Mouse (Mus musculus) testis, adult 2 months (tissue): ENCODE measurements at regions not wholly inside any gene's neighbourhood (a gene's known extent, or its start where the extent isn't known, plus 50 kb on each side); places are given as distances from the start of the nearest gene placed in this dataset.

Experiments
- CTCF ChIP-seq: fragments of 200-500 bp; IDR thresholded peaks from 2 replicates; pipeline ENCODE4 v1.5.1; 2012; ENCODE audit warnings: low read depth, mild to moderate bottlenecking, inconsistent platforms, low read length, moderate library complexity; ENCODE audit not compliant: control insufficient read depth, insufficient read depth, insufficient replicate concordance
- POLR2A ChIP-seq: fragments of 200-500 bp; IDR thresholded peaks from 2 replicates; pipeline ENCODE4 v1.6.1; 2012; ENCODE audit warnings: low read depth, mild to moderate bottlenecking, inconsistent platforms, low read length, moderate library complexity; ENCODE audit not compliant: control insufficient read depth

DNA sequence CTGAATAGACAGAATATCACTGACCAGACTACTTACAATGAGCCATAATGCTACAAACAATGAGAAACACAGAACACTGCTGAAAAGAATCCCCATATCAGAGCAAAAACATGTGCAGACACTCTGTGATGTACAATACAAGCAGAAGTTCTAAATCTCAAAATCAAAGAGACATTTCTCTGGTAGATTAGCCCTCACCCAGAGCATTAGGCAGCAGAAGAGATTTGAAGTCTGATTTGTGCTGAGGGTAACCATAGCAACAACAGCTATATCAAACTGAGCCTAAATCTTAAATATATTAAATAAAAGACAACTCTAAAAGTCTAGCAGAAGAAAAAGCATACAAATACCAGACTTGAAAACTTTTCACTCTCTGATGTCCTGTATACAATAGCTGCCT lies 691.5 kb downstream of the 1190002N15Rik start:
- TF ChIP-seq CTCF (no peak), POLR2A (no peak)
